Mouse (Mus musculus) myocyte (in vitro differentiated cells): ENCODE data around the gene 1700016K19Rik. TPM values are rescaled to one million over a fixed set of nuclear protein-coding genes. Genes with fewer than 3 reads are reported as not detected.
A peak's percentile ranks its signal among the peaks of the same experiment; 100 is the strongest.
"Not testable (repeated sequence)": the region's sequence is repeated elsewhere in the genome, so short reads cannot be mapped to it uniquely, and the experiment has no call there.

ENCODE experiments used
- H3K27me3 ChIP-seq: one replicate; pipeline ENCODE4 v1.6.1; 2011; ENCODE audit not compliant: control insufficient read depth, insufficient read depth, insufficient read length
- H3K36me3 ChIP-seq: one replicate; pipeline ENCODE4 v1.6.1; 2011; ENCODE audit not compliant: control insufficient read depth, insufficient read depth
- H3K4me2 ChIP-seq: one replicate; pipeline ENCODE4 v1.6.1; 2011; ENCODE audit warnings: low read depth, control low read depth
- H3K4me3 ChIP-seq: one replicate; pipeline ENCODE4 v1.5.1; 2011; ENCODE audit warnings: mild to moderate bottlenecking, control low read depth, moderate library complexity
- H3K79me2 ChIP-seq: one replicate; pipeline ENCODE4 v1.6.1; 2011; ENCODE audit not compliant: control insufficient read depth, insufficient read depth
- H3ac ChIP-seq: one replicate; pipeline ENCODE4 v1.6.1; 2011; ENCODE audit not compliant: control insufficient read depth, insufficient read length
- CEBPB ChIP-seq: IDR thresholded peaks from 2 replicates; pipeline ENCODE4 v1.6.1; 2011; ENCODE audit warnings: mild to moderate bottlenecking, moderate library complexity; ENCODE audit not compliant: poor library complexity, insufficient read depth, severe bottlenecking
- E2F4 ChIP-seq: IDR thresholded peaks from one replicate; pipeline ENCODE4 v1.6.1; 2011; ENCODE audit warnings: mild to moderate bottlenecking, control low read depth, moderate library complexity; ENCODE audit not compliant: insufficient read depth
- MAX ChIP-seq: IDR thresholded peaks from one replicate; pipeline ENCODE4 v1.6.1; 2011; ENCODE audit warnings: low read depth, mild to moderate bottlenecking, control low read depth
- MYOD1 ChIP-seq, 3 experiments: IDR thresholded peaks; one replicate each; pipeline ENCODE4 v1.6.1; 2011; ENCODE audit warnings: control low read depth in 2 of 3, low read depth in 2 of 3, mild to moderate bottlenecking in 2 of 3, moderate library complexity in 1 of 3; ENCODE audit not compliant: insufficient read length in 2 of 3, control insufficient read depth in 1 of 3
- MYOG ChIP-seq, 3 experiments: IDR thresholded peaks; one replicate each; pipeline ENCODE4 v1.6.1; 2011; ENCODE audit warnings: control low read depth in 2 of 3, low read depth in 2 of 3, mild to moderate bottlenecking in 2 of 3; ENCODE audit not compliant: insufficient read length in 2 of 3, control insufficient read depth in 1 of 3, insufficient read depth in 1 of 3
- POLR2A ChIP-seq: IDR thresholded peaks from one replicate; pipeline ENCODE4 v1.6.1; 2011; ENCODE audit warnings: low read depth, mild to moderate bottlenecking, control low read depth, moderate library complexity; ENCODE audit not compliant: insufficient read length
- POLR2AphosphoS2 ChIP-seq: IDR thresholded peaks from one replicate; pipeline ENCODE4 v1.6.1; 2011; ENCODE audit warnings: low read depth, control low read depth; ENCODE audit not compliant: insufficient read length
- REST ChIP-seq: IDR thresholded peaks from one replicate; pipeline ENCODE4 v1.6.1; 2011; ENCODE audit warnings: mild to moderate bottlenecking, control low read depth, moderate library complexity; ENCODE audit not compliant: insufficient read depth, insufficient read length
- SRF ChIP-seq: IDR thresholded peaks from one replicate; pipeline ENCODE4 v1.6.1; 2011; ENCODE audit warnings: low read depth; ENCODE audit not compliant: control insufficient read depth, insufficient read length
- TCF12 ChIP-seq: IDR thresholded peaks from one replicate; pipeline ENCODE4 v1.6.1; 2011; ENCODE audit warnings: mild to moderate bottlenecking, control low read depth; ENCODE audit not compliant: poor library complexity, insufficient read depth, severe bottlenecking
- TCF3 ChIP-seq: IDR thresholded peaks from one replicate; pipeline ENCODE4 v1.6.1; 2011; ENCODE audit warnings: low read depth, control low read depth; ENCODE audit not compliant: insufficient read length
- USF1 ChIP-seq: IDR thresholded peaks from one replicate; pipeline ENCODE4 v1.6.1; 2011; ENCODE audit warnings: low read depth, mild to moderate bottlenecking, control low read depth, moderate library complexity
- polyA plus RNA-seq: library from polyadenylated mRNA; unstranded; fragments of >200 nt; fragmentation: generic; extraction: Trizol; gene quantifications from one replicate; pipeline ENCODE4 v1.2.1, GENCODE M21; 2012; ENCODE audit warnings: missing spikeins

Gene 1700016K19Rik
- polyA plus RNA-seq, 1 experiment, result 0.06 TPM

- no peak for TF ChIP-seq POLR2AphosphoS2
- no peak for TF ChIP-seq MYOG (IDR thresholded peaks at IDR 0.05; ENCODE audit: control insufficient read depth in 1 of 3, insufficient read depth in 1 of 3, insufficient read length in 2 of 3, low read depth in 2 of 3)
- TF ChIP-seq CEBPB, result no peak
- no peak for TF ChIP-seq TCF3
- TF ChIP-seq POLR2A, result no peak
- H3K36me3 ChIP-seq, result no peaks in the 10 kb centered on the region
- no peak overlapping the region for H3K4me2 ChIP-seq
- no peak overlapping the region for H3ac ChIP-seq
- H3K79me2 ChIP-seq, result no peaks in the 10 kb centered on the region
- H3K4me3 ChIP-seq, result no peak overlapping the region
- peaks cover 8% of the 10 kb centered on the region for H3K27me3 ChIP-seq
Observed at GRCm38 (mm10) chr11:75992481-75992880, 7.2 kb upstream of the 1700016K19Rik start.

GRCm38 (mm10) chr11:75994357-75994756 lies 5.4 kb upstream of the 1700016K19Rik start:
- H3K36me3 ChIP-seq, result no peaks in the 10 kb centered on the region
- H3K4me3 ChIP-seq, result no peak overlapping the region
- no peak overlapping the region for H3K4me2 ChIP-seq
- no peak overlapping the region for H3ac ChIP-seq
- TF ChIP-seq POLR2A (no peak), MYOD1 (IDR thresholded peaks at IDR 0.05; ENCODE audit: control insufficient read depth in 1 of 3, insufficient read length in 2 of 3, low read depth in 2 of 3) (peak in 2 of 3 experiments; percentile 50 to 57), CEBPB (no peak), MYOG (IDR thresholded peaks at IDR 0.05; ENCODE audit: control insufficient read depth in 1 of 3, insufficient read depth in 1 of 3, insufficient read length in 2 of 3, low read depth in 2 of 3) (peak in 2 of 3 experiments; percentile 23 to 44)
- H3K79me2 ChIP-seq, result no peaks in the 10 kb centered on the region
- peaks cover 8% of the 10 kb centered on the region for H3K27me3 ChIP-seq

GRCm38 (mm10) chr11:76000701-76001100 lies 989 bp downstream of the 1700016K19Rik start:
- Histone ChIP-seq H3K4me2 (no peak overlapping the region), H3K36me3 (no peaks in the 10 kb centered on the region), H3K4me3 (no peak overlapping the region), H3K79me2 (no peaks in the 10 kb centered on the region), H3ac (no peak overlapping the region), H3K27me3 (peaks cover 14% of the 10 kb centered on the region)
- no peak for TF ChIP-seq POLR2A

GRCm38 (mm10) chr11:76001237-76001878 lies 1.6 kb downstream of the 1700016K19Rik start:
- peaks cover 14% of the 10 kb centered on the region for H3K27me3 ChIP-seq
- H3K36me3 ChIP-seq, result no peaks in the 10 kb centered on the region
- no peak overlapping the region for H3K4me2 ChIP-seq
- H3K4me3 ChIP-seq, result no peak overlapping the region
- H3K79me2 ChIP-seq, result no peaks in the 10 kb centered on the region
- TF ChIP-seq CEBPB (peak; percentile 62; the same call in 1 of the 2 replicates), MAX (no peak)
- H3ac ChIP-seq, result no peak overlapping the region

GRCm38 (mm10) chr11:76004276-76004675 lies 4.6 kb downstream of the 1700016K19Rik start:
- H3K79me2 ChIP-seq, H3ac ChIP-seq, H3K4me3 ChIP-seq, H3K36me3 ChIP-seq, H3K4me2 ChIP-seq: not testable (repeated sequence)
- H3K27me3 ChIP-seq, result peaks cover 14% of the 10 kb centered on the region

- Histone ChIP-seq H3K36me3 (no peaks in the 10 kb centered on the region), H3ac (no peak overlapping the region), H3K4me3 (no peak overlapping the region), H3K4me2 (no peak overlapping the region), H3K79me2 (no peaks in the 10 kb centered on the region), H3K27me3 (peaks cover 3% of the 10 kb centered on the region)
- TF ChIP-seq SRF, result no peak
- no peak for TF ChIP-seq TCF3
- TF ChIP-seq MAX, result no peak
- TF ChIP-seq MYOD1 (IDR thresholded peaks at IDR 0.05; ENCODE audit: control insufficient read depth in 1 of 3, insufficient read length in 2 of 3, low read depth in 2 of 3), result no peak
- TF ChIP-seq MYOG (IDR thresholded peaks at IDR 0.05; ENCODE audit: control insufficient read depth in 1 of 3, insufficient read depth in 1 of 3, insufficient read length in 2 of 3, low read depth in 2 of 3), result no peak
- no peak for TF ChIP-seq REST
- no peak for TF ChIP-seq CEBPB
- TF ChIP-seq TCF12, result no peak
- no peak for TF ChIP-seq E2F4
- no peak for TF ChIP-seq POLR2AphosphoS2
- no peak for TF ChIP-seq USF1
- no peak for TF ChIP-seq POLR2A
Observed at GRCm38 (mm10) chr11:76008162-76008561, 8.4 kb downstream of the 1700016K19Rik start.
